In the genomic region with DNA sequence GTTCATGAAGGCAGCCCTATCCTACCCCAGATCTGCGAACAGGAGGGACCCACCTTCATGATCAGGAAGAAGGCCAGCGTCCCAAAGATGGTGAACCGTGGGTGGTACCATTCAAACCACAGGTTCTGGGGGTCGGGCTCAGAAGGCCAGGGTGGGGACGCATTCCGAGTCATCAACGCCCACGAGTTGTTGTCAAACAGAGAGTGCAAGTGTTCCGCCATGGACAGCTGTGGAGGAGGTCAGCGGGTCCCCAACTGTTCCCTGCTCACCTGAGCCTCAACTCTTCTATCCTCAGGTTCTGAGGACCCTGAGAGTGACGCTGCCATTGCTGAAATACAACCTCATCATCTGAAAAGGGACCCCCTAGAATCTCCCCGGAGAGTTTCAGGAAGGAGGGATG, we compare ENCODE assay signal across 41 mouse cellular contexts. TPM values are rescaled to one million over a fixed set of nuclear protein-coding genes. Genes with fewer than 3 reads are reported as not detected.
"Had no signal": no experiment of that assay in that cellular context is flagged by ENCODE, and none has a peak within 500 bp of the region (broad histone marks: within the 10 kb centered on the region; RNA-seq: fewer than 3 reads in every experiment).

No protein-coding gene starts in this region.

- H3K4me3 ChIP-seq: heart, embryonic 10.5 days; heart, embryonic 12.5 days; heart, embryonic 13.5 days; heart, embryonic 15.5 days; hindbrain, embryonic 10.5 days; hindbrain, embryonic 12.5 days; hindbrain, embryonic 13.5 days; hindbrain, embryonic 15.5 days; intestine, embryonic 15.5 days; kidney, embryonic 15.5 days; layer of hippocampus, adult 2 months had no signal

- H3K27me3 ChIP-seq: intestine, embryonic 15.5 days; kidney, embryonic 15.5 days had no signal

- DNase-seq: heart, postnatal 10 days; heart, postnatal 14 days; heart, postnatal 36 days; heart, postnatal 4 days; kidney, adult 11 months; kidney, adult 18-20 months; kidney, adult 2 months; kidney, adult 8-10 months; kidney, adult 9 months; kidney, postnatal 10 days; kidney, postnatal 14 days; kidney, postnatal 25 days; kidney, postnatal 36 days; kidney, postnatal 4 days; layer of hippocampus, adult 9-11 months; layer of hippocampus, postnatal 36 days had no signal

- H3K4me2 ChIP-seq: heart, embryonic 11.5 days; heart, embryonic 12.5 days; heart, embryonic 13.5 days; heart, embryonic 15.5 days; hindbrain, embryonic 12.5 days; hindbrain, embryonic 13.5 days; hindbrain, embryonic 14.5 days; hindbrain, embryonic 15.5 days; intestine, embryonic 15.5 days; kidney, embryonic 15.5 days had no signal

- H3K36me3 ChIP-seq: heart, embryonic 10.5 days; heart, embryonic 12.5 days; heart, embryonic 13.5 days; heart, embryonic 15.5 days; hindbrain, embryonic 10.5 days; hindbrain, embryonic 12.5 days; hindbrain, embryonic 13.5 days; hindbrain, embryonic 15.5 days; intestine, embryonic 15.5 days; kidney, embryonic 15.5 days had no signal

RNA-seq across cellular contexts. Expression of gene Clcnka, which starts 7.2 kb away (rescaled TPM):
- polyA plus RNA-seq: heart, embryonic 13.5 days; heart, embryonic 14.5 days; heart, postnatal 0 days; inflammation-experienced regulatory T-cells, adult 6 months; intestine, embryonic 14.5 days; intestine, postnatal 0 days; large intestine, adult 2 months had no signal

RNA-seq across cellular contexts. Expression of gene Fam131c, which starts 23.3 kb away (rescaled TPM):
- polyA plus RNA-seq: inflammation-experienced regulatory T-cells, adult 6 months had no signal

RNA-seq across cellular contexts. Expression of gene Clcnkb, which starts 24.5 kb away (rescaled TPM):
- polyA plus RNA-seq: hindbrain, embryonic 10.5 days; hindbrain, embryonic 11.5 days; hindbrain, embryonic 12.5 days; hindbrain, embryonic 13.5 days; hindbrain, embryonic 14.5 days; hindbrain, embryonic 15.5 days; hindbrain, embryonic 16.5 days; inflammation-experienced regulatory T-cells, adult 6 months; intestine, embryonic 15.5 days; intestine, postnatal 0 days; large intestine, adult 2 months had no signal

RNA-seq across cellular contexts. Expression of gene Hspb7, which starts 29.3 kb away (rescaled TPM):
- polyA plus RNA-seq: hindbrain, embryonic 10.5 days; hindbrain, embryonic 11.5 days; hindbrain, embryonic 12.5 days; hindbrain, embryonic 15.5 days; inflammation-experienced regulatory T-cells, adult 6 months; kidney, embryonic 14.5 days had no signal

RNA-seq across cellular contexts. Expression of gene Srarp, which starts 44.6 kb away (rescaled TPM):
- polyA plus RNA-seq: heart, embryonic 10.5 days; heart, embryonic 11.5 days; heart, embryonic 12.5 days; heart, embryonic 13.5 days; heart, embryonic 14.5 days; heart, embryonic 15.5 days; heart, embryonic 16.5 days; heart, postnatal 0 days; hindbrain, embryonic 10.5 days; hindbrain, embryonic 11.5 days; hindbrain, embryonic 12.5 days; hindbrain, embryonic 13.5 days; inflammation-experienced regulatory T-cells, adult 6 months; intestine, embryonic 14.5 days; intestine, embryonic 15.5 days; intestine, embryonic 16.5 days; intestine, postnatal 0 days; kidney, embryonic 14.5 days; kidney, embryonic 15.5 days; kidney, embryonic 16.5 days had no signal
